Mouse (Mus musculus): ENCODE data around the gene Yipf1.

The Yipf1 gene

DNA sequence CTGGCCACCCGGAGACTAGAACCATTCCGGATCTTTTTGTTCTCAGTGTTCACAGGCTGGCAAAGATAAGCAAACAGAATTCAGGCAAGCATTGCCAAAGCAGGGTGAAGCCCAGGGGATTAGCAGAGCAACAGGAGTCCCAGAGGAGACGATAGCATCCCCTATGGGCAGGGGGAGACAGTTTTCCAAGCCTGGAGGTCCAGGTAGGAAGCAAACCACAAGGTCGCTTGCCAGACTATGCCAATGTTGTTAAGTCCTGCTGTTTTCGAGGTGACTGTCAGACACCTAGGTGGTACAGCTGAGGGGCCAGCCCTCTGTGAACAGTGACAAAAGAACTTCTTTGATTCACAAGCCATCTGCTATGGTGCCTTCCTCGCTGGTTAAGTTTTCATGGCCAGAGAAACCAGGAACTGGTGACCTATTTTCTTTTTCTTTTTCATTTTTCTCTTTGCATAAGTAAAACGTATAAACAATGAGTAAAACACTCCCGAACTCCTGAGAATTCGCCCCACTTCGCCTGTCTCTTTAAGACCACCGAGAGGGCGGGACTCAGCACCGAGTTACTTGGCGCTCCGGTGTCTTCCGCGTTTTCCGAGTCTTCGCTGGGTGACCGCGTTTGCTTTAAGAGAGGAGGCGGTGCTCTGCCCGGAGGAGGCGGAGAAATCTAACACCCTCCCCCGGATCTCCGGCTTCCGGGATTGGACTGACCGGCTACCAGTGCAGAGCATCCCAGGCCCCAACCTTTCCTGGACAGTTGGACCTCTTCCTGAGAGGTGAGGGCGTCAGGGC, at the start of gene Yipf1:
Gene Yipf1 (plus strand): TSS at position 674 of the 789 bp plus-strand sequence.
- DNase-seq (ENCODE audit: low read depth) = peak; percentile 86

DNA sequence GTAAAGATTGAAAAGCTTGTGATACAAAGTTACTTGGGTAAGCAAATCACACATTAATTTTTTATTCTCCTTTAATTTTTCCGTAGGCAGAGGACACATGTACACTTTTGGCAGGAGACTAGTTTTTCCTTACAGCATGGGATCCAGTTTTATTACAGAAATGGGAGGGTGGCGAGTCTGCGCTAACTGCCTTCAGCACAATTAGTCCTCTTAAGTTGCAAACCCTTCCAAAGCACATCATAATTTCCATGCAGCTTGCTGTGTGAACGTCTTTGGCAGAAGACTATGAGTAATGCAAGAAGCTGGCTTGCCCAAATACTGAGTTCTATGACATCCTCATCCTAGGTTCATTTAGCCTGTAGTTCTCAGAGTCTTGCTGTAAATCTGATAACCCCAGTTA, 40.5 kb upstream of the Yipf1 start:
- DNase-seq (ENCODE audit: low read depth) = no peak

DNA sequence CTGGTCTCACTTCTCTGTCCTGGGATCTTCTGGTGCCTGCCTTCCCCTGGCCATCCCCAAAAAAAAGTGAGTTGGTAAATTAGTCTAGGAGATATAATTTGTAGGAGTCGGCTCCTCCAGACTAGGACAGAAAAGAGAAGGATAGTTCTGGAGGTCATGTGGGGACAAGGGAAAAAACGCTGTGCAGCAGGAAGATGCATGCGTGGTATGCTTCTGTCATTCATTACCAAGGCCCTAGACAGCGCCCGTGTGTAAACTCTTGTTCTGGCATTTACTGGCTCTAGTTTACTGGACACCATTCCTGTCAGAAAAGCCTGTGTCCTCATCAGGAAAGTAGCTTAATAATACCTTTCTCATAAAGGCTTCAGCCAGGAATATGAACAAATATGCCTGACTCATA, 39.7 kb upstream of the Yipf1 start:
- no peak for DNase-seq (ENCODE audit: low read depth)

DNA sequence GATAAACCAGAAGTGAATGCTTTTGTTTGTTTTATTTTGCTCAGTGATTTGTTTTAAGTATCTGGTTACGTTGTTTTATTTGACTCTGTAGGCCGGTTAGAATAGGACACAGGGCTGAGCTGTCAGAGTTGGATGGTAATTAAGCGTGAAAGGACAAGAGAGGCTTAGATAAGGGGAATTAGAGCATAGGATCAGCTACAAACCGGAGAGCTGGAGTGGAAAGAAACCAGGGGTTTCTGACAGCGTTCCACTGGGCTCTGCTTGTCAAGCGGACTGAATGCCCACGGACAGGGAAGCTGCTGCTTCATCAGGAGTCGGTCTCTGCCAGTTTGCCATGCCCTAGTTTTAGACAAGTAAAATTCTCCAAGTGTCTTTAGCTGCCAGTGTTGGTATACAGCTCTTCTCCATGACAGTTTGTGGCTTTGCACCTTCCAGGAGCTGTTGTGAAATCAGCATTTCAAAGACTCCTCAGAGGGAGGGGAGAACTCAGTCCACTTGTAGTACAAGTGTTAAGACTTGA, 35.9 kb upstream of the Yipf1 start:
- no peak for DNase-seq (ENCODE audit: low read depth)

DNA sequence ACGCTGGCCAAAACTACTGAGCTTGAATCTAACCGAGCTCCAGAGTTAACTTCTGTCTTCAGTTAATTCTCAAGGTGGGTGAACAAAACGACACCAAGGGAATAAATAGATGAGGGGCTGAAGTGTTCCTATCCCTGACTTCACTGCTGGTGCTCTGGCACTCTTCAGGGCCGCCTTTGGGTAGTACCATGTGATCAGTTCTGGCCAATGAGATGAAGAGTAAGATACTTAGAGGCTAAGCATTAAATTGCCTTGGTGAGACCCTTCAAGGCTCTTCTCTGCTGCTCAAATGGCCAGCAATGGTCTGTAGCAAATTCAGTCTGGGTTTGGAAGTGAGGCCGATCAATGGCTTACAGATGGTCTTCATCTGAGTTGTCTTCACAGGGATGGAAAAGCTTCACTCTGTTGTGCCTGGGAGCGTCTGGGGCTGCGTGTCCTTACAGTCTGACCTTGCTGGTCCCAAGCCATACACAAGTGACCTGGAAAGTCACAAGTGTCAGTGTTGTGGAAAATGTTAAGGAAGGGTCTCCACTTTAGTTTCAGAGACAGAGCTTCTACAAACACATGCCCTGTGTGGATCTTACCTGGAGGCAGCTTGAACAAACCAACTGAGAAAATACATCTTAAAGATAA, 33.2 kb upstream of the Yipf1 start:
- DNase-seq (ENCODE audit: low read depth) = no peak

DNA sequence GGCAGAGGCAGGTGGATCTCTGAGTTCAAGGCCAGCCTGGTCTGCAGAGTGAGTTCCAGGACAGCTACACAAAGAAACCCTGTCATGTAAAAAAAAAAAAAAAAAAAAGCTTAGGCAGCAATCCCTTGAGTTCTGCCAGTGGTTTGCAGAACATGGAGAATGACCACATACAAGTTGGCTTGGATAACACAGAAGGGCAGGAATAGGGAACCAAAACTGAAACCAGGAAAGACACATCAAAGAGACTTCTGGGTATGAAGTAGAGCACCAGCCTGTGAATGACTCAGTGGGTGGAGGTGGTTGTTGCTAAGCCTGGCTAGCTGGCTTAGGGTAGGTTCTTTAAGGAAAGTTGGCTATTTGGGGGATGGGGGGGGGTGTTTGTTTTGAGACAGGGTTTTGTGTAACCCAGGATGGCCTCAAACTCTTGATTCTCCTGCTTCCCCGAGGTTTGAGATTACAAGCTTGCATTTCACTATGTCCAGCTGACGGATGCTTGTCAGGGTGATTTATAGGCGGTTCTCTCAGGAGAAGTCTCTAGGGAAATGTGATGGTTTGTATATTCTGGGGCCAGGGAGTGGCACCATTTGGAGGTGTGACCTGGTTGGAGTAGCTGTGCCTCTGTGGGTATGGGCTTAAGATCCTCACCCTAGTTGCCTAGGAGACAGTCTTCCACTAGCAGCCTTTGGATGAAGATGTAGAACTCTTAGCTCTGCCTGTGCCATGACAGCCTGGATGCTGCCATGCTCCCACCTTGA, 28.5 kb upstream of the Yipf1 start:
- DNase-seq (ENCODE audit: low read depth) = no peak

DNA sequence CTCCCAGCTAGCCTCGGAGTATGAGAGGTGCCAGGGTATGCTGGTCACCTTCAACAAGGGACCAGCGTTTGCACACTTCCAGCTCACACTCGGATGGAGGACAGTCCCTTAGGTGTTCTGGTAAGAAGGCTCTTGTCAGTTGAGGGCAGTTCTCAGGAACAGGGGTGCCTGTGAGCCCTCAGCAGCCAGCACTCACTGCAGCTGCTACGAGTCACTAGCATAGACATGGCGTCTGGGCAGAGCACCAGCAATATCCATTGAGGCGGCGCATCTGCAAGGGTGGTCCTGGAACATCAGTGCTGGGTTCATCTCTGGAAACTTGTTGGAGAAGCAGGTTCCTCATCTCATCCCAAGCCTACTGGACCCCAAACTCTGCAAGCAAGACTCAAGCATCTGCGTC, 27.8 kb upstream of the Yipf1 start:
- no peak for DNase-seq (ENCODE audit: low read depth)

DNA sequence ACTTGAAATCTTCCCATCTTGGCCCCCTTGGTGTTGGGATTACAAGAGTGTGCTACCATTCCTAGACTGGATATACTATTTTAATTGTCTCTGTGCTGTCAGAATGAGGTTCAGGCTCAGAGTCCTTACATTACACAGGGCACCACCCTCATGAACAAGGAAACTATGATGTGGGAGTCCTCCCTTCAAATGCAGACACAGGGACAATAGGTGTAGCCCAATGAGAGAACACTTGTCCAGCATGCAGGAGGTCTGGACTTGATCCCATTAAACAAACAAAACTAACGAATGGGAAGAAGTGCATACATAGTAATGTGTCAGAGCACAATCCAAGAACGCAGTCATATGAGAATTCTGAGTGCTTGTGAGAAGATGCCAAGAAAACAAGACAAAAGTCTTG, 26.6 kb upstream of the Yipf1 start:
- no peak for DNase-seq (ENCODE audit: low read depth)

DNA sequence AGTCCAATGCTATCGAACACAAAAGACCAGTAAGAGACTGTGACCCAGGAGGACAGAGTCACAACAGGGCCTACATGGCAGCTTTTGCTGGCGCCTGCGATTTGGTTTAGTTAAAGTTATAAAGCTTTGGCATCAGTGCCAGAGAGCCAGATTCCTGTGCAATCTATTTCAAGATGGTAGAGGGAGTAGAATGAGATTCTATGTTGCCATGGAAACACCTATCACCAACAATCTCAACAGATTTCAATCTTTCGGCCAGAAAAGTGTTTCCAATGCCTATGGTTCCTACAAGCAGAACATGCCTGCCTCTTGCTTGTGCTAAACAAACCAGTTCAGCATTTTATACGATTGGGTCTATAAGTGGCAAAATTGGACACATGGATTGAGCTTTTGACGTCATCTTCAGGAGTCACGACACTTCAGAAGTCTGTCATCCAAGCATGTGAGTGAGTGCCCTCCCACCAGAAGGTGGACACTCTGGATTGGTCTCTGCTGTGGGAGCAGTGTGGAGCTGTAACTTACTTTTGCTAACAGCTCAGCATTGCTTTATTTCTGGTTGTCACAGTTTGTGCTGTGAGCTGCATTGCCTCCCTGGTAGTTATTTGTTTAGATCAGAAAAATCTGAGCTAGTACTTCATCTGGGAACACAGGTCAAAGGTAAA, 22.4 kb upstream of the Yipf1 start:
- no peak for DNase-seq (ENCODE audit: low read depth)

DNA sequence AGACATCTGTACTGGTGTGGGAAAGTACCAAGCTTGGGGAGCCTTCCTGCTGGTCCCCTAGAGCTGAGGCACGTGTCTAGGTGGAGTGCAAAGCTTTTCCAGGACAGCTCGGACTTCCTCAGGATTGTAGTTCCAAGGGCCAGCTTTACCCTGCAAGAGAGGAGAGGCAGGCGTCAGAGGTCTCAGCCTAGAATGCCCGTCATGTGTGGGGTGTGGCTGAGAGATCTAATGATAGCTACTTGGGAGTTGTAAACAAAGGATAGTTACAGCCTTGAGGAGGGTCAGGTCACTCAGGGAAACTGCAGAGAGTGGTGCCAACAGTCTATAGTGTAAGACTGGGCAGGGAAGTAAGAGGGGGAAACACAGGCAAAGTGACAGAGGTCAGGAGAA, 21.9 kb upstream of the Yipf1 start:
- no peak for DNase-seq (ENCODE audit: low read depth)

DNA sequence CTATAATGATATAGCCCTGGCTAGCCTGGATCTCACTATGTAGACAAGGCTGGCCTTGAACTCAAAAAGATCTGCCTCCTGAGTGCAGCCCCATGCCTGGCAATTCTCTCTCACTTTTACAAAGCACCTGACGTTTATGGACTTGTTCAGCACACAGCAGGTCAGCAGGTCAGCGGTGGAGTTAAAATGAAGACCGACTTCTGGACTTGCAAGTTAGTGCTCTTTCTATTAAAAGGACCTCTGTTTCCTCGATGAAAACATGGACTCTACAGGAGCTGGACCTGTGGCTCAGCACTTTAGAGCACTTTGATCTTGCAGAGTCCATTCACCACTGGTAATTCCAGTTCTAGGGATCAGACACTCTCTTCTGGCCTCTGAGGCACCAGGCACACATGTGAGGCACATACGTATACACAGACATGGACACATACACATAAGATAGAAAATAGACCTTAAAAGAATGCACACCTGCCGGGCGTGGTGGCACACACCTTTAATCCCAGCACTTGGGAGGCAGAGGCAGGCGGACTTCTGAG, 16.0 kb upstream of the Yipf1 start:
- no peak for DNase-seq (ENCODE audit: low read depth)

DNA sequence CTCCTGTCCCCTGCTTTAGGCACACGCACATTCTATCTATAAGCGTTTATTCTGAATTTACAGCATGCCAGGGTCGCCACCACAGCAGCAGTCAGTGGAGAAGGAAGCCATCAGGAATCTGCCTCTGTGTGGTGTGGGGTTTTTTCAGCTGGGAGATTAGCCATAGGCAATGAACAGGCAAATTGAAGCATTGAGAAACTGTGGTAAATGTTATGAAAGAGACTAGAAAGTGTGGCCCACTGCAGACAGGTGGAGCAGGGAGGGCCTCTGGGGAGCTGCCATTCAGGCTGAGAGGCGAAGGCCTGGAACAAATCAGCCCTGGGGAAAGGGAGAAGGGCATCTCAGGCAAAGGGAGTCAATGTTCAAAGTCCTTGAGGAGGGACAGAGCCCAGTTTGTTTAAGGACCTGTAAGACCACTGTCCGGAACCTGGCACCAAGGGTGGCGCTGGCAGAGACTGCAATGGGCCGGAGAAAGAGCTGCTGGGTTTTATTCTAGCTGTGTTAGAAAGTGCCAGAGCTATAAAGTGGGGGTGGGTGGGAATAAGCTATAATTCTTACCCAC, 14.3 kb upstream of the Yipf1 start:
- no peak for DNase-seq (ENCODE audit: low read depth)

DNA sequence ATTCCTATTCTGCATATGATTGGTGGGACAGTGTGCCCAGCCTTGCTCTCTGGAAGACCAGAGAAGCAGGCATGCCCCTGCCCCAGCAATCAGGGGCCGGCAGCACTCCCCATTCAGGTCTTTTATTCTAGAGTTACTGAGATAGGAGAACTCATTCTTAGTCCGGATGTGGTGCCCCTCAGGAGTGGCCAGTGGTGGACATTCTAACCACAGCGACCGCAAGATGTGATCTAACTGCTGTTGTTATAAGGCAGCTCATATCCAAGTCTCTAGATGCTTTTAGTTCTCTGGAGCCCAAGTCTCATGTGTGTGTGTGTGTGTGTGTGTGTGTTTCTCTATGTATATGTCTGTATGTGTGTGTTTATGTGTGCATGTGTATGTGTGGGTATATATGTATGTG, 13.8 kb upstream of the Yipf1 start:
- no peak for DNase-seq (ENCODE audit: low read depth)

DNA sequence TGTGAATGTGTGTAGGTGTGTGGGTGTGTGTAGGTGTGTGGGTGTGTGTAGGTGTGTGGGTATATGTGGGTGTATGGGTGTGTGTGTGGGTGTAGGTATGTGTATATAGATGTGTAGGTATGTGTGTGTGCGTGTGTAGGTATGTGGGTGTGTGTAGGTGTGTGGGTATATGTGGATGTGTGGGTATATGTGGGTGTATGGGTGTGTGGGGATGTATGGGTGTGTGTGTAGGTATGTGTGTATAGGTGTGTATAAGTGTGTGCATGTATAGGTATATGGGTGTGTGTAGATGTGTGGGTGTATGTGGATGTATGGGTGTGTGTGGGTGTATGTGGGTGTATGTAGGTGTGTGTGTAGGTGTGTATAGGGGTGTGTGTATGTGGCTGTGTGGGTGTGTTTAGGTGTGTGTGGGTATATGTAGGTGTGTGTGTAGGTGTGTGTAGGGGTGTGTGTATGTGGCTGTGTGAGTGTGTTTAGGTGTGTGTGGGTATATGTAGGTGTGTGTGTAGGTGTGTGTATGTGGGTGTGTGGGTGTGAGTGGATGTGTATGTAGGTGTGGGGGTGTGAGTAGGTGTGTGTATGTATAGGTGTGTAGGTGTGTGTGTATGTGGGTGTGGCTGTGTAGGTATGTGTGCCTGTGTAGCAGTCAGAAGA, 13.1 kb upstream of the Yipf1 start:
- no peak for DNase-seq (ENCODE audit: low read depth)

DNA sequence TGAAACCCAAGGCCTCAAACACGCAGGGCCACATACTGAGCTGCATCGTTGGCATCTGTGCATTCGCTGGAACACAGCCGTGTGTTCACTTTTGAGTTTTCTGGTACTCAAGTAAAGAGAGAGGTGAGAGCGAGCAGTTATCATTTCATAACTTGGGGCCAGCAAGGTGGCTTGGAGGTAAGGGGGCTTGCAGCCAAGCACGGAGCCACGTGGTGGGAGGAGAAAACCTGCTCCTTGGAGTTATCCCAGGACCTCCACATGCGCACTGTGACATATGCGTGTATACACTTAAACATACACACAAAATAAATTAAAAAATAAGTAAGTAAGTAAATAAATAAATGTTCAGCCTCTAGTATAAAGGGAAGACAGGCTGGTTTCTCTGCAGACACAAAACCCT, 11.9 kb upstream of the Yipf1 start:
- no peak for DNase-seq (ENCODE audit: low read depth)

DNA sequence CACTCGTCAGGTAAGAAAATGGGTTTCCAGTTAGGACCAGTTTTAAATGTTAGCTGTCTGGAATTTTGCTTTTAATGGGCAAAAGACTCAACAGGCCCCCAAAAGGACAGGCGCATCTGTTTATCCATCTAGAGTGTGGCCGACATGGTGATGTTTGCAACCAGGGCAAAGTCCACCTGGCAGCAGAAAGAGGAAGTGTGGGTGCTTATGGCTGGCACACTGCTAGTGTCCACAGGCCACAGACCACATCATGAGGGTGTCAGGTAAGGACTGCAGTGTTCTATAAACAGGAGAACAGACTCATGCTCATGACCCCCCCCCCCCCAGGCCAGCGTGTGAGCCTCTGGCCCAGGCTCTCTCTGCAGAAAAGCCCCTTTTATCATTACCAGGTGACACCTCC, 11.3 kb upstream of the Yipf1 start:
- DNase-seq (ENCODE audit: low read depth) = no peak

DNA sequence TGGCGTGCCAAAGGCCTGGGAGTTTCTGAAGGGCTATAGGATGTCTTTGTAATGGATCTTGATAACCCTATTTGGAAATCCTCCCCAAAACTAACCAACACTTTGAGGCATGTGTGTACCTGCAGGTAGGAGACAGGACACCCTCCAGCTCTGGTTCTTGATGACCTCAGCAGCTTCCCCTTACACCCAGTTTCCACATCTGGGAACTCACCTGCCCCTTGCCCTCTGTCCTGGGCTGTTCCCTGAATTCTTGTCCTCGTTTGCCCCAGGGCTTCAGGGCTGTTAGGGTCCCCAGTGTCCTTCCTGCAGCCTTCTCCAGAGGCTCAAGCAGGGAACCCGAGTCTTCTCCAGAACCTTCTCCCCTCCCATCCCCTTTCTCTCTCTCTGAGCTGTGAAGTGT, 10.6 kb upstream of the Yipf1 start:
- no peak for DNase-seq (ENCODE audit: low read depth)

DNA sequence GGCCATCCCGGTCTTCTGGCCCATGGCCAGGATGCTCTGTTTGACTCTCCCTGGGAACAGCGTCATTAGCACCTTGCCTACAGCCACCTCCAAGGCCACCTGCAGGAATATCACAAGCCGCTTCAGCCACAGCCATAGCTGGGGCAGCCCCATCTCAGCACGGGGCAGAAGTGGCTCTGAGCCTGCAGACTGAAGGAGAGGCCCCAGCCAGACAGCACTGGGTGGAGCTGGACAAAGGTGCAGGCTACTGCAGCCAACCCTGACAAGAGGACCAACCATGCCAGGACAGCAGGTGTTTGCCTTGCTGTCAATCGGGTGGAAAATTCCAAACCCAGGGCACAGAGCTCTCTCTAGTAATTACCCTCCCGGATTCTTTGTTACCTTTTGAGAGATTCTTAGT, 7.2 kb upstream of the Yipf1 start, which contains the start of gene Dio1:
Gene Dio1 (minus strand): TSS at position 204 of the 400 bp plus-strand sequence.
- no peak for DNase-seq (ENCODE audit: low read depth)

DNA sequence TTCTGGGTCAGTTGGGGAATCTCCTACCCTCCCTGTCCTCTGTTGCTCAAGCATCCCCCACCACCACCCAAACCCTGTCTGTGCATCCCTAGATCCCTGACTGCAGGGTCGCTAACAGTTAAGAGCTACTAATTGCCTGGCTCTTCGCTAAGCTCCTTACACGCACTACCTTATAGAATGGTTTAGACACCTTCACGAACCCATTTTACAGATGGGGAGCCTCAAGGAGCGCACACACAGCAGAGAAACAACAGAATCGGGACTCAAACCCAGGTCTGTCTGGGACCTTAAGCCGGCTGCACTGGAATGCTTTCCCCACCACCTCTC, 279 bp downstream of the Yipf1 start:
- peak; percentile 24 for DNase-seq (ENCODE audit: low read depth)

DNA sequence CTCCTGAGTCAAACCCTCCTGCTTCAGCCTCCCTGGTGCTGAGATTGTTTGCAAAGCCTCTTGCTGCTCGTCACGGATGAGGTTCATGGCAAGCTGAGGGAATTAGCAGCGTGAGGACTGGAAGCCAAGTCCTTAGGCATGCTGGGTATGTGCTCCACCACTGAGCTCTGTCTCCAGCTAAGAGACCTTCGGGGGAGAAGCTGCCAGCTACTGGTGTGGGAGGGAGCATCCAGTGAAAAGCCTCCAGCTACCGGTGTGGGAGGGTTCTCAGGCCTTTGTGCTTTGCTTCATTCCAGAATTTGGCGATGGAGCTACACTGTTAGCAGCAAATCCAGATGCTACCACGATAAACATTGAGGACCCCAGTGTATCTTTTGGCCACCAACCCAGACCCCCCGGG, 4.5 kb downstream of the Yipf1 start:
- no peak for DNase-seq (ENCODE audit: low read depth)

DNA sequence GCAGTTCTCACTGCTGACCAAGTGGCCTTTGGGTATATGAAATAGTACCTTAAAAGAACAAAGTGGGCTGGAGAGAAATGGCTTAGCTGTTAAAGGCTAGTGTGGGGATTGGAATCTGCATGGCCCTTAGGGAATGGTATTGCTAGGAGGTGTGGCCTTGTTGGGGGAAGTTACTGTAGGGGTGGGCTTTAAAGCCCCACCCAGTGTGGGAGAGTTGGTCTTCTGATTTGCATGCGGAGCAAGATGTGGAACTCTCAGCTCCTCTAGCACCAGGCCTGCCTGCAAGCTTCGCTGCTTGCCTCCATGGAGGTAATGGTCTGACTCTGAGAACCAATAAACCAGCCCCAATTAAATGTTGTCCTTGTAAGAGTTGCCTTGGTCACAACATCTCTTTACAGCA, 6.9 kb downstream of the Yipf1 start:
- DNase-seq (ENCODE audit: low read depth) = no peak

Measured in c-Kit-positive CD71-positive TER-119-negative erythroid progenitor cells, embryonic 14.5 days (primary cell).